Mouse (Mus musculus) adrenal gland, adult (tissue): ENCODE data around the gene N4bp1.
A peak's percentile ranks its signal among the peaks of the same experiment; 100 is the strongest.

Experiments used
- DNase-seq, 2 experiments: peaks; one replicate each; pipeline ENCODE4 v3.0.0; 2022 to 2023; ENCODE audit warnings: low spot score in 1 of 2; ENCODE audit not compliant: inconsistent age in 2 of 2

Gene N4bp1

GRCm38 (mm10) chr8:86884489-86885463 is at the start of gene N4bp1:
N4bp1 (minus strand) TSS chr8:86885258.
- DNase-seq = peak; percentile 95 to 96

- no peak for DNase-seq
Observed at GRCm38 (mm10) chr8:86934841-86935240, 49.8 kb upstream of the N4bp1 start.

- no peak for DNase-seq
Observed at GRCm38 (mm10) chr8:86934393-86934792, 49.3 kb upstream of the N4bp1 start.

GRCm38 (mm10) chr8:86933898-86934297 is 48.8 kb upstream of the N4bp1 start:
- DNase-seq = peak; percentile 48 to 90

GRCm38 (mm10) chr8:86926237-86926636 is 41.2 kb upstream of the N4bp1 start:
- no peak for DNase-seq

- DNase-seq = no peak
Observed at GRCm38 (mm10) chr8:86923219-86923835, 38.3 kb upstream of the N4bp1 start.

- no peak for DNase-seq
Observed at GRCm38 (mm10) chr8:86922673-86923072, 37.6 kb upstream of the N4bp1 start.

GRCm38 (mm10) chr8:86922141-86922540 is 37.1 kb upstream of the N4bp1 start:
- DNase-seq = no peak

- DNase-seq = no peak
Observed at GRCm38 (mm10) chr8:86920996-86921395, 35.9 kb upstream of the N4bp1 start.

- DNase-seq = no peak
Observed at GRCm38 (mm10) chr8:86920455-86920854, 35.4 kb upstream of the N4bp1 start.

- no peak for DNase-seq
Observed at GRCm38 (mm10) chr8:86920024-86920423, 35.0 kb upstream of the N4bp1 start.

- DNase-seq = no peak
Observed at GRCm38 (mm10) chr8:86919262-86919661, 34.2 kb upstream of the N4bp1 start.

- no peak for DNase-seq
Observed at GRCm38 (mm10) chr8:86918093-86918492, 33.0 kb upstream of the N4bp1 start.

GRCm38 (mm10) chr8:86917689-86918088 is 32.6 kb upstream of the N4bp1 start:
- DNase-seq = no peak

GRCm38 (mm10) chr8:86916369-86916768 is 31.3 kb upstream of the N4bp1 start:
- no peak for DNase-seq

- no peak for DNase-seq
Observed at GRCm38 (mm10) chr8:86911136-86911535, 26.1 kb upstream of the N4bp1 start.

- DNase-seq = no peak
Observed at GRCm38 (mm10) chr8:86910250-86910649, 25.2 kb upstream of the N4bp1 start.

GRCm38 (mm10) chr8:86908536-86908935 is 23.5 kb upstream of the N4bp1 start:
- DNase-seq = peak; percentile 58 to 91

GRCm38 (mm10) chr8:86904911-86905310 is 19.9 kb upstream of the N4bp1 start:
- no peak for DNase-seq

- DNase-seq = peak; percentile 79 to 95
Observed at GRCm38 (mm10) chr8:86903104-86903503, 18.0 kb upstream of the N4bp1 start.

GRCm38 (mm10) chr8:86902656-86903055 is 17.6 kb upstream of the N4bp1 start:
- no peak for DNase-seq

GRCm38 (mm10) chr8:86901972-86902371 is 16.9 kb upstream of the N4bp1 start:
- DNase-seq = peak; percentile 52 to 72
